Mouse (Mus musculus) embryonic facial prominence, embryonic 14.5 days (tissue): ENCODE measurements around the gene Pde5a. TPM values are rescaled to one million over a fixed set of nuclear protein-coding genes. Genes with fewer than 3 reads are reported as not detected.

ENCODE experiments used
- ATAC-seq: fragments of 200-750 bp; cut with Nextera tagmentation; 2 replicates; pipeline ENCODE4 v1.8.0; 2017; ENCODE audit warnings: low read depth, moderate number of reproducible peaks, moderate TSS enrichment
- DNase-seq: peaks from one replicate; pipeline ENCODE4 v3.0.0-alpha.2; 2015; ENCODE audit warnings: low spot score
- H3K27ac ChIP-seq: fragments of 300-500 bp; sonication (generic); replicated peaks from 2 replicates; pipeline ENCODE4 v1.5.1; 2014; ENCODE audit warnings: low read depth, mild to moderate bottlenecking, low read length, moderate library complexity
- H3K27me3 ChIP-seq: fragments of 300-500 bp; sonication (generic); replicated peaks from 2 replicates; pipeline ENCODE4 v1.6.1; 2014; ENCODE audit warnings: low read length; ENCODE audit not compliant: control insufficient read depth, insufficient read depth
- H3K36me3 ChIP-seq: fragments of 300-500 bp; sonication (generic); 2 replicates; pipeline ENCODE4 v1.6.1; 2014; ENCODE audit warnings: low read length, mixed read lengths; ENCODE audit not compliant: control insufficient read depth, insufficient read depth
- H3K4me1 ChIP-seq: fragments of 300-500 bp; sonication (generic); 2 replicates; pipeline ENCODE4 v1.6.1; 2014; ENCODE audit warnings: antibody characterized with exemption, low read length; ENCODE audit not compliant: control insufficient read depth, insufficient read depth
- H3K4me2 ChIP-seq: fragments of 300-500 bp; sonication (generic); 2 replicates; pipeline ENCODE4 v1.6.1; 2014; ENCODE audit warnings: low read depth, mild to moderate bottlenecking, low read length, moderate library complexity, mixed read lengths
- H3K4me3 ChIP-seq: fragments of 300-500 bp; sonication (generic); 2 replicates; pipeline ENCODE4 v1.5.1; 2014; ENCODE audit warnings: low read depth, mild to moderate bottlenecking, low read length
- H3K9ac ChIP-seq: fragments of 300-500 bp; sonication (generic); 2 replicates; pipeline ENCODE4 v1.6.1; 2014; ENCODE audit warnings: low read depth, mild to moderate bottlenecking, low read length, moderate library complexity, mixed read lengths
- H3K9me3 ChIP-seq: fragments of 300-500 bp; sonication (generic); 2 replicates; pipeline ENCODE4 v1.6.1; 2016; ENCODE audit warnings: low read length; ENCODE audit not compliant: control insufficient read depth
- WGBS: fragments of 180-500 bp; shearing (Covaris S2); extraction: QIAGEN DNeasy Blood & Tissue Kit; methylation state at CpG from one replicate; pipeline ENCODE4 v1.1.7; 2014; 5-methylcytosine and 5-hydroxymethylcytosine counted together
- polyA plus RNA-seq: library from polyadenylated mRNA; unstranded; fragments of >200 nt; fragmentation: Nextera tagmentation; extraction: Ambion mirVana; gene quantifications from 2 replicates; pipeline ENCODE4 v1.2.1, GENCODE M21; 2014

The Pde5a gene
- polyA plus RNA-seq, 1 experiment from 2014 or later, result 6.7 TPM

- H3K27me3 ChIP-seq, result no peaks in the 10 kb centered on the region
- H3K9me3 ChIP-seq, result no peaks in the 10 kb centered on the region
- DNase-seq (no peak), ATAC-seq (no peak)
- no peaks in the 10 kb centered on the region for H3K4me1 ChIP-seq
- no peak overlapping the region for H3K27ac ChIP-seq
- no peaks in the 10 kb centered on the region for H3K36me3 ChIP-seq
- no peak overlapping the region for H3K4me2 ChIP-seq
- WGBS, result 95% methylated on average over 15 of the region's 15 CpGs
- H3K9ac ChIP-seq, result no peak overlapping the region
- H3K4me3 ChIP-seq, result no peak overlapping the region
These were observed 10.7 kb downstream of the Pde5a start for GRCm38 (mm10) chr3:122739460-122739859.

DNA sequence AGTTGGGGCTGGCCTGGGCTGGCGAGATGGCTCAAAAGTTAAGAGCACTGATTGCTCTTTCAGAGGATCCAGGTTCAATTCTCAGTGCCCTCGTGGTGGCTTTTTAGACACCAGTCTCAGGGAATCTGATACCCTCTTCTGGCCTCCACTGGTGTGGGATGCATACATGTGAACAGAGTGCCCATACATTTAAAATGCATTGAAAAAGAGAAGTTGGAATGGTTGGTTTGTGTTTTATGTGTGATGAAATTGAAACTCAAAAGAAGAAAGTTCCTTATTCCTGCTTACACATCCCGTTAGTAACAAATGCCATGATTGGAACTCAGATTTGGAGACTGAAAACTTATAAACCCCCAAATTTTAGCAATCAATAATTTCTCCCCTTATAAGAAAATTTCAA, 15.5 kb downstream of the Pde5a start:
- no peaks in the 10 kb centered on the region for H3K4me1 ChIP-seq
- no peak overlapping the region for H3K9ac ChIP-seq
- no peak overlapping the region for H3K27ac ChIP-seq
- H3K36me3 ChIP-seq, result no peaks in the 10 kb centered on the region
- no peak overlapping the region for H3K4me3 ChIP-seq
- H3K4me2 ChIP-seq, result no peak overlapping the region
- ATAC-seq (no peak), DNase-seq (no peak)
- no peaks in the 10 kb centered on the region for H3K27me3 ChIP-seq
- 87% methylated on average over 3 of the region's 3 CpGs for WGBS
- H3K9me3 ChIP-seq, result peaks cover 19% of the 10 kb centered on the region

- ATAC-seq (no peak), DNase-seq (no peak)
- Histone ChIP-seq H3K27me3 (no peaks in the 10 kb centered on the region), H3K36me3 (0 out of 2 replicates have a peak, but pooled peaks cover 3% of the 10 kb centered on the region), H3K4me3 (no peak overlapping the region), H3K4me1 (no peaks in the 10 kb centered on the region), H3K27ac (no peak overlapping the region), H3K9ac (no peak overlapping the region), H3K9me3 (peaks cover 19% of the 10 kb centered on the region), H3K4me2 (no peak overlapping the region)
- 87% methylated on average over 9 of the region's 9 CpGs for WGBS
These were observed 19.4 kb downstream of the Pde5a start for GRCm38 (mm10) chr3:122747921-122748700.

DNA sequence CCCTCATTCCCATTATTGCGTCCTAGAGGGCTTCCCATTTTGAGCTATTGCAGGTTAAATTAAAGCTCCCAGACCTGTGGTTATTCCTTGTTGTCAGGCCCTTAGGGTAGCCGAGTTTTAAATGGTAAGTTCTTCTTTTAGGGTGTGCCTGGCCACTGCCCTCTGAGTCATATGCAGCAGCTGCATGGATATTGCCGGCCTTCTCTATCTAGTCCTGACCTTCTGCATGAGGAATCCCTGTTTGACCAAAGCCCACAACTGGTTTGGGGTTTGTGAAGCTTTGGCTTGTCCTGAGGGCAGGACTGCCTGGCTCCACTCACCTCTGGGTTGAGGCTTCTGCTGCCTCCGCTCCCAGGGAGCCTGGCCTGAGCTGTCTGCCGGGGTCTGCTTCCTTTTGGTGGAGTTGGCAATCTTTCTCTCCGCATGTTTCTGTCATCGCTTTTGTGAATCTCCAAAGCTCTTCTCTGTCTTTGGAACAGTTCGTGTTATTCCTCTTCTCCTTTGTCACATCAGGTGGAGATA, 34.6 kb downstream of the Pde5a start:
- WGBS, result 75% methylated on average over 8 of the region's 8 CpGs
- Histone ChIP-seq H3K4me3 (no peak overlapping the region), H3K27me3 (no peaks in the 10 kb centered on the region), H3K27ac (no peak overlapping the region), H3K9ac (no peak overlapping the region), H3K36me3 (0 out of 2 replicates have a peak, but pooled peaks cover 3% of the 10 kb centered on the region), H3K4me2 (no peak overlapping the region), H3K4me1 (no peaks in the 10 kb centered on the region), H3K9me3 (no peaks in the 10 kb centered on the region)
- no peak for ATAC-seq
- DNase-seq, result no peak

DNA sequence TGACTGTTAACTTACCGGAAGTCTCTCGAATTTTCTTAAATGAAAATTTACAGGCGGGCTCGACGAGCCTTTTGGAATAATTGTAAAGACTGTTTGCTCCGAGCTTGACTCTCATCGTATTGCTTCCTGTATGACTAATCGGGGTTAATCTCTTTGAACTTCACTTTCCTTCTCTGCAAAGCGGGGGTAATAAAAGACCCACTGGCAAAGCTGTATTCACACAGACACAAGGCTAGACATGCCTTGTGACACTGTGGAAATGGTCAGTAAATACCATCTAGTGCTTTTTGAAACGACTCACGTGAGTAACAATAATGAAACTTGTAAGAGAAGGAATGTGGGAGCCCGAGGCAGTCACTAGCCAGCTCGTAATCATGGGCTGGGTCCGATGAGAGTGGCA, 35.0 kb downstream of the Pde5a start:
- ATAC-seq (no peak), DNase-seq (no peak)
- H3K36me3 ChIP-seq, result 0 out of 2 replicates have a peak, but pooled peaks cover 3% of the 10 kb centered on the region
- H3K4me1 ChIP-seq, result no peaks in the 10 kb centered on the region
- H3K4me3 ChIP-seq, result no peak overlapping the region
- no peaks in the 10 kb centered on the region for H3K9me3 ChIP-seq
- no peak overlapping the region for H3K27ac ChIP-seq
- H3K27me3 ChIP-seq, result no peaks in the 10 kb centered on the region
- H3K4me2 ChIP-seq, result no peak overlapping the region
- WGBS, result 42% methylated on average over 14 of the region's 14 CpGs
- H3K9ac ChIP-seq, result no peak overlapping the region

GRCm38 (mm10) chr3:122766930-122767329, 38.2 kb downstream of the Pde5a start:
- Histone ChIP-seq H3K27me3 (no peaks in the 10 kb centered on the region), H3K4me3 (no peak overlapping the region), H3K36me3 (0 out of 2 replicates have a peak, but pooled peaks cover 2% of the 10 kb centered on the region), H3K9me3 (no peaks in the 10 kb centered on the region), H3K4me2 (no peak overlapping the region), H3K27ac (no peak overlapping the region), H3K9ac (no peak overlapping the region), H3K4me1 (no peaks in the 10 kb centered on the region)
- no peak for ATAC-seq
- no peak for DNase-seq
- 47% methylated on average over 4 of the region's 4 CpGs for WGBS

- Histone ChIP-seq H3K36me3 (no peaks in the 10 kb centered on the region), H3K4me2 (no peak overlapping the region), H3K4me3 (no peak overlapping the region), H3K9me3 (no peaks in the 10 kb centered on the region), H3K27me3 (no peaks in the 10 kb centered on the region), H3K27ac (no peak overlapping the region), H3K4me1 (no peaks in the 10 kb centered on the region), H3K9ac (no peak overlapping the region)
- WGBS, result 71% methylated on average over 5 of the region's 5 CpGs
- DNase-seq, result no peak
- no peak for ATAC-seq
These were observed 39.1 kb downstream of the Pde5a start for GRCm38 (mm10) chr3:122767841-122768240.

DNA sequence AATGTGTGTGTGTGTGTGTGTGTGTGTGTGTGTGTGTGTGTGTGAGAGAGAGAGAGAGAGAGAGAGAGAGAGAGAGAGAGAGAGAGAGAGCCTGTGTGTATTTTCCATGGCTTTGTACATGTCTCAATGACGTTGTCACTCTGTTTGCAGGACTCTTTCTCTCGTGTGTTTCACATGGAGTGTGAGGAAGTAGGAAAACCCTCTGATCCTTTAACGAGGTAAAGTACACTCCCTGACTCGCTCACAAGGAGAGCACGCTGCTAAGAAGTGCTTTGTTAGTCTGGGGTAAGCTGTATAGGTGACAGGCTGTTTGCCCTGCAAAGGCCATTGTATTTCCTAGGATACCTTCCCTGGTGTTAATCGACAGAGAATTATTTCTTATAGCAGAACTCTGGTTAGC, 52.7 kb downstream of the Pde5a start:
- Histone ChIP-seq H3K4me1 (no peaks in the 10 kb centered on the region), H3K9me3 (no peaks in the 10 kb centered on the region), H3K36me3 (0 out of 2 replicates have a peak, but pooled peaks cover 5% of the 10 kb centered on the region), H3K4me3 (no peak overlapping the region), H3K27ac (no peak overlapping the region), H3K27me3 (no peaks in the 10 kb centered on the region), H3K4me2 (no peak overlapping the region), H3K9ac (no peak overlapping the region)
- WGBS, result 67% methylated on average over 6 of the region's 6 CpGs
- ATAC-seq (no peak), DNase-seq (no peak)

DNA sequence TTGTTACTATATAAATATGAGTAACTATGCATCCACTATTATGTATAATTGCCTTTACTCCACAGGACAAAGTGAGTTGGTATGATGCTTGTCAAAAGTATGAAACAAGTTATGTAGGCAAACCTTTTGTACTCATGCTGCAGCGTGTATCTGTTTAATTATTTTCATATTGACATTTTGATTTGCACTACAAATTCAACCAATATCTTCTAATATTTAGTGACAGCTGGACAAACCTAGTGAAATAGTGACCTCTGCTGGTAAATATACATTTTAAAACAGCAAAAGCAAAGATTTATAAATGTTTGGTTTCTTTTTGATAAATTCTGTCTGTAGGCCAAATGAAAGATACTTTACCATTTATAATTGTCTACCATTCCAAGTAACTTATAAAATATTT, 55.5 kb downstream of the Pde5a start:
- no peak for ATAC-seq
- no peak overlapping the region for H3K9ac ChIP-seq
- no peaks in the 10 kb centered on the region for H3K27me3 ChIP-seq
- no peak overlapping the region for H3K27ac ChIP-seq
- no peak overlapping the region for H3K4me3 ChIP-seq
- DNase-seq, result no peak
- no peak overlapping the region for H3K4me2 ChIP-seq
- WGBS, result 28% methylated on average over 1 of the region's 1 CpGs
- no peaks in the 10 kb centered on the region for H3K9me3 ChIP-seq
- peaks cover 5% of the 10 kb centered on the region; the same call in 1 of the 2 replicates for H3K36me3 ChIP-seq
- H3K4me1 ChIP-seq, result no peaks in the 10 kb centered on the region
